In genomic region chr1:168600461-168601160, GRCm38 (mm10) we compare ENCODE assay signal across 30 mouse cellular contexts.
DNase-seq lines count a peak whose midpoint lies in the region; ATAC-seq lines count a peak whose summit lies in the region.
"Had no signal": no experiment of that assay in that cellular context is flagged by ENCODE, and none has a peak within 500 bp of the region (broad histone marks: within the 10 kb centered on the region; RNA-seq: fewer than 3 reads in every experiment).

No protein-coding gene starts in this region.

- H3K36me3 ChIP-seq in kidney, embryonic 16.5 days (ENCODE audit: insufficient read depth, low read length), result no peaks in the 10 kb centered on the region
- H3K36me3 ChIP-seq in lung, embryonic 15.5 days, result no peaks in the 10 kb centered on the region
- H3K36me3 ChIP-seq: embryonic facial prominence, embryonic 13.5 days; heart, embryonic 12.5 days; limb, embryonic 12.5 days; liver, embryonic 13.5 days; midbrain, embryonic 13.5 days; neural tube, embryonic 13.5 days had no signal

- no peak for DNase-seq in kidney, postnatal 4 days
- DNase-seq in lung, adult 18-20 months, result no peak
- DNase-seq in urinary bladder, postnatal 36 days (ENCODE audit: low spot score in 2 of 2), result no peak
- DNase-seq: adrenal gland, postnatal 36 days; B cell, adult 2 months; cerebellum, adult 18-20 months; cerebellum, postnatal 10 days; gastrocnemius, postnatal 14 days; heart, adult 2 months; heart, postnatal 4 days; kidney, adult 9 months; liver, embryonic 13.5 days; lung, postnatal 36 days; retina, postnatal 1 day; right cerebral cortex, postnatal 14 days; thymus, postnatal 4 days had no signal

- no peaks in the 10 kb centered on the region for H3K9me3 ChIP-seq in kidney, embryonic 16.5 days (ENCODE audit: low read length)
- H3K9me3 ChIP-seq in lung, embryonic 15.5 days, result no peaks in the 10 kb centered on the region
- H3K9me3 ChIP-seq: embryonic facial prominence, embryonic 13.5 days; heart, embryonic 12.5 days; limb, embryonic 12.5 days; liver, embryonic 13.5 days; midbrain, embryonic 13.5 days; neural tube, embryonic 13.5 days had no signal

- 57% methylated on average over 6 of the region's 6 CpGs for WGBS in kidney, embryonic 16.5 days
- 48% methylated on average over 6 of the region's 6 CpGs for WGBS in lung, embryonic 15.5 days

- H3K27ac ChIP-seq in kidney, embryonic 16.5 days (ENCODE audit: low read length), result peak overlapping the region; percentile 37; the same call in 1 of the 2 replicates
- no peak overlapping the region for H3K27ac ChIP-seq in lung, embryonic 15.5 days
- H3K27ac ChIP-seq: embryonic facial prominence, embryonic 13.5 days; heart, adult 2 months; hindbrain, embryonic 14.5 days; layer of hippocampus, adult 2 months; left cerebral cortex, adult 2 months; limb, embryonic 12.5 days; liver, embryonic 13.5 days; midbrain, embryonic 13.5 days; neural tube, embryonic 13.5 days had no signal

- no peaks in the 10 kb centered on the region for H3K27me3 ChIP-seq in kidney, embryonic 16.5 days (ENCODE audit: insufficient read depth, low read length)
- H3K27me3 ChIP-seq in lung, embryonic 15.5 days, result no peaks in the 10 kb centered on the region
- H3K27me3 ChIP-seq: embryonic facial prominence, embryonic 13.5 days; limb, embryonic 12.5 days; liver, embryonic 13.5 days; midbrain, embryonic 13.5 days; neural tube, embryonic 13.5 days had no signal

- H3K4me3 ChIP-seq in kidney, embryonic 16.5 days (ENCODE audit: low read length), result no peak overlapping the region
- no peak overlapping the region for H3K4me3 ChIP-seq in lung, embryonic 15.5 days
- H3K4me3 ChIP-seq: embryonic facial prominence, embryonic 13.5 days; erythroblast, embryonic 14.5 days; heart, adult 2 months; heart, embryonic 12.5 days; layer of hippocampus, adult 2 months; left cerebral cortex, adult 2 months; limb, embryonic 12.5 days; liver, embryonic 13.5 days; midbrain, embryonic 13.5 days; neural tube, embryonic 13.5 days had no signal

- peaks cover 23% of the 10 kb centered on the region for H3K4me1 ChIP-seq in kidney, embryonic 16.5 days (ENCODE audit: insufficient read depth, low read length)
- H3K4me1 ChIP-seq in lung, embryonic 15.5 days, result peaks cover 32% of the 10 kb centered on the region
- H3K4me1 ChIP-seq: liver, embryonic 13.5 days had no signal

- H3K9ac ChIP-seq in kidney, embryonic 16.5 days (replicated peaks; ENCODE audit: low read length), result no peak overlapping the region
- no peak overlapping the region for H3K9ac ChIP-seq in lung, embryonic 15.5 days
- H3K9ac ChIP-seq: embryonic facial prominence, embryonic 13.5 days; heart, embryonic 12.5 days; hindbrain, embryonic 14.5 days; limb, embryonic 12.5 days; liver, embryonic 13.5 days; midbrain, embryonic 13.5 days; neural tube, embryonic 13.5 days had no signal

- 0 out of 2 replicates have a peak, but pooled peaks have one; percentile 32 for ATAC-seq in kidney, embryonic 16.5 days (ENCODE audit: low FRiP score, low TSS enrichment)
- peak; percentile 55; the same call in 1 of the 2 replicates for ATAC-seq in lung, embryonic 15.5 days (ENCODE audit: borderline replicate concordance, extremely low read depth, low FRiP score, low TSS enrichment)
- peak; percentile 37 for ATAC-seq in megakaryocyte, adult 5-6 weeks (ENCODE audit: poor library complexity, severe bottlenecking)
- ATAC-seq: forebrain, embryonic 16.5 days; intestine, postnatal 0 days; midbrain, embryonic 13.5 days had no signal

- H3K4me2 ChIP-seq in kidney, embryonic 16.5 days (replicated peaks; ENCODE audit: low read depth, low read length), result no peak overlapping the region
- no peak overlapping the region for H3K4me2 ChIP-seq in lung, embryonic 15.5 days
- H3K4me2 ChIP-seq: embryonic facial prominence, embryonic 13.5 days; heart, embryonic 12.5 days; hindbrain, embryonic 14.5 days; limb, embryonic 12.5 days; liver, embryonic 13.5 days; midbrain, embryonic 13.5 days; neural tube, embryonic 13.5 days had no signal
